Mouse (Mus musculus): ENCODE results near the gene Atp6v0a4. TPM values are rescaled to one million over a fixed set of nuclear protein-coding genes. Genes with fewer than 3 reads are reported as not detected.
A peak's percentile ranks its signal among the peaks of the same experiment; 100 is the strongest.

Atp6v0a4 gene
- polyA plus RNA-seq, 1 experiment = 259 TPM

DNA sequence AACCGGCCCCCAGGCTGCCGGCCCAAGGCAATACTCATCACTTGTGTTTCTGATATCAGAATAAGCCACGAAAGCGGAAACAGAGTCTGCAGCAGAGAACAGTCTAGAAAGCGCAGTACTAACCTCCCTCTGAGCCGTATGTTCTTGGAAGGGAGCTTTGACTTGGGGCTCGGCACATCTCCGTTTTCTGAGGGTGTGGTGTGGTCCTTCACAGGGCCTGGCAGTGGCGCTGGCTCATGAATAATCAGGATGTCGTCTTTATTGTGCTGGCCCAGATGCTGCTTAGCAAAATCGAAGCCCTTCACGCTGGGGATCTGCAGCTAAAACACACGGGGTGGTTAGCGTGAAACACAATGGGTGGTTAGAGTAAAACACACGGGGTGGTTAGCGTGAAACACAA, 33.5 kb upstream of the Atp6v0a4 start:
- Histone ChIP-seq H3K27ac (ENCODE audit: insufficient read depth, low read depth, low read length) (no peak overlapping the region), H3K4me3 (ENCODE audit: insufficient read depth, low read depth, low read length) (no peak overlapping the region), H3K4me1 (ENCODE audit: control insufficient read depth, insufficient read depth, low read length) (peaks cover 2% of the 10 kb centered on the region; the same call in 1 of the 2 replicates), H3K27me3 (replicated peaks; ENCODE audit: control insufficient read depth, insufficient read depth, low read length) (no peaks in the 10 kb centered on the region), H3K36me3 (ENCODE audit: control insufficient read depth, insufficient read depth, low read length) (no peaks in the 10 kb centered on the region)
- DNase-seq = no peak
- 87% methylated on average over 16 of the region's 16 CpGs for WGBS
- no peak for TF ChIP-seq POLR2A (IDR thresholded peaks at IDR 0.05; ENCODE audit: low read depth, low read length)
- TF ChIP-seq CTCF (conservative IDR thresholded peaks at IDR 0.05; ENCODE audit: insufficient read depth, insufficient read length, low read depth, low read length) = no peak

DNA sequence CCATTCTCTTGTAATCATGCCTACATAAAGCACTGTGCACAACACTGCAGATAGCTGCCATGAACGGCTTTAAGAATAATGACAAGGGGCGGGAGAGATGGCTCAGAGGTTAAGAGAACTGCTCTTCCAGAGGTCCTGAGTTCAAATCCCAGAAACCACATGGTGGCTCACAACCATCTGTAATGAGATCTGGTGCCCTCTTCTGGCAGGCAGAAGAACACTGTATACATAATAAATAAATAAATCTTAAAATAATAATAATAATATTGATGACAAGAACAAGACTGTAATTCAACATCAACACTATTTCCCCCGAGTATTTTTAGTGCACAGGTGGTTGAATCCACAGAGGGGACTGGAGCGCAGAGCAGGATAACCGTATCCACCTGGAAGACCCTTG, 31.8 kb upstream of the Atp6v0a4 start:
- TF ChIP-seq CTCF (conservative IDR thresholded peaks at IDR 0.05; ENCODE audit: insufficient read depth, insufficient read length, low read depth, low read length) (0 out of 2 replicates have a peak, but pooled peaks have one; percentile 14), POLR2A (IDR thresholded peaks at IDR 0.05; ENCODE audit: low read depth, low read length) (no peak)
- DNase-seq = no peak

DNA sequence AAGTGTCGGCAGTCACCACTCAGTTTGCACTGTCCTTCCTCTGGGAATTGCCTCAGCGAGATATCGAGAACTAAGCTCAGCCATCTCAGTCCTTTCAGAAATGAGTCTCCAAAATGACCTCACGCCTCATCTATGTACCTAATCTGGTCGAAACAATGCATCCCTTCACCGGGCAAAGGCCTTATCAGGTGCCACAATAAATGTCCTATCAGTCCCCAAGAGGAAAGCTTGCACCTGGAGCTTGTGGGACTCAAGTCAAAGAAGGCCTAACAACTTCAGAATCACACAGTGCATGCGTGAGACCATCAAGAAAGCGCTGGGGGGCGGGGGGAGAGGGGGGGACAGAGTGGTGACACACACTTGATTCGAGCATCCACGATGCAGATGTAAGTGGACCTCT, 27.9 kb upstream of the Atp6v0a4 start:
- no peak overlapping the region for H3K4me3 ChIP-seq (ENCODE audit: insufficient read depth, low read depth, low read length)
- WGBS = 94% methylated on average over 11 of the region's 11 CpGs
- H3K4me1 ChIP-seq (ENCODE audit: control insufficient read depth, insufficient read depth, low read length) = no peaks in the 10 kb centered on the region
- H3K36me3 ChIP-seq (ENCODE audit: control insufficient read depth, insufficient read depth, low read length) = no peaks in the 10 kb centered on the region
- no peak overlapping the region for H3K27ac ChIP-seq (ENCODE audit: insufficient read depth, low read depth, low read length)
- TF ChIP-seq CTCF (conservative IDR thresholded peaks at IDR 0.05; ENCODE audit: insufficient read depth, insufficient read length, low read depth, low read length) = no peak
- no peak for TF ChIP-seq POLR2A (IDR thresholded peaks at IDR 0.05; ENCODE audit: low read depth, low read length)
- H3K27me3 ChIP-seq (replicated peaks; ENCODE audit: control insufficient read depth, insufficient read depth, low read length) = no peaks in the 10 kb centered on the region
- no peak for DNase-seq

More for the DNA sequence above, 31.8 kb upstream of the Atp6v0a4 start:
- no peak overlapping the region for H3K27ac ChIP-seq (ENCODE audit: insufficient read depth, low read depth, low read length)
- H3K4me1 ChIP-seq (ENCODE audit: control insufficient read depth, insufficient read depth, low read length) = peaks cover 2% of the 10 kb centered on the region; the same call in 1 of the 2 replicates
- H3K4me3 ChIP-seq (ENCODE audit: insufficient read depth, low read depth, low read length) = no peak overlapping the region
- H3K27me3 ChIP-seq (replicated peaks; ENCODE audit: control insufficient read depth, insufficient read depth, low read length) = no peaks in the 10 kb centered on the region
- H3K36me3 ChIP-seq (ENCODE audit: control insufficient read depth, insufficient read depth, low read length) = no peaks in the 10 kb centered on the region
- WGBS = 86% methylated on average over 5 of the region's 5 CpGs

DNA sequence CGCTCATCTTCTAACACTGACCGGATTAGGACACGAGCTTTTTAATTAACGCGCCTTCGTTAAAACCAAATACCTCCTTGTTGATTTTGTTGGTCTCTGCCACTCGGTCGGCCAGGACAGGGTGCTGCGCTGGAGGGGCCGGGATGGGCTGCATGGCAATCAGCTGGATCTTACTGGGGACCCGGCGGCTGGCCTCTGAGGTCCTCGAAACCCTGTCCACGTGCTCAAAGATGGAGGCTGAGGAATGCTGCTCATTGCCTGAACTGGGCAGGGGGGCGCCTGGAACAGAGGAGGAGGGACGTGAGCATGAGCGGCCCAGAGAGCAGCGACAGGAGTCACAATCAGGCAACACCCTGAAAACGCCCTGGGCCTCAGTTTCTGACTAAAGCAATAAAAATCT, 25.1 kb upstream of the Atp6v0a4 start:
- no peaks in the 10 kb centered on the region for H3K27me3 ChIP-seq (replicated peaks; ENCODE audit: control insufficient read depth, insufficient read depth, low read length)
- TF ChIP-seq CTCF (conservative IDR thresholded peaks at IDR 0.05; ENCODE audit: insufficient read depth, insufficient read length, low read depth, low read length) (no peak), POLR2A (IDR thresholded peaks at IDR 0.05; ENCODE audit: low read depth, low read length) (no peak)
- H3K27ac ChIP-seq (ENCODE audit: insufficient read depth, low read depth, low read length) = no peak overlapping the region
- H3K36me3 ChIP-seq (ENCODE audit: control insufficient read depth, insufficient read depth, low read length) = no peaks in the 10 kb centered on the region
- DNase-seq = no peak
- no peak overlapping the region for H3K4me3 ChIP-seq (ENCODE audit: insufficient read depth, low read depth, low read length)
- 95% methylated on average over 19 of the region's 19 CpGs for WGBS
- peaks cover 9% of the 10 kb centered on the region; the same call in 1 of the 2 replicates for H3K4me1 ChIP-seq (ENCODE audit: control insufficient read depth, insufficient read depth, low read length)

DNA sequence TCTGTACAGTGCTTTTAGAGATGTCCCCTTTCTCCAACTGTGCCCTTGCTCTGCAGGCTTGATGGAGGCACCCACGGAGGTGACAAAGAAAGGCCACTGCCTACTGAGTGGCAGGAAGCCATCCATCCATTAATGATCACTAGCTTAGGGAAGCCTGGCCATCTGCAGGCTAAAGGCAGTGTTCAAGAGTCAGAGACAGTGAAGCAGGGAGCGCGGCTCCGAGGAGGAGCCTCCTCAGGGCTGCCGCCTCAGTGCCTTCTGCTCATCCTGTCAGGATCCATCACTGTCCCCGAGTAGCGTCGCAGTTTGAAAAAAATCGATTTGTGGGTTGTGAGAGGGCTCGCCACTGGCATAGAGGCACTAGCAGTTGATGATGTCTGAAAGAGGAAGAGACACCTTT, 24.2 kb upstream of the Atp6v0a4 start:
- WGBS = 91% methylated on average over 10 of the region's 10 CpGs
- Histone ChIP-seq H3K27me3 (replicated peaks; ENCODE audit: control insufficient read depth, insufficient read depth, low read length) (no peaks in the 10 kb centered on the region), H3K4me1 (ENCODE audit: control insufficient read depth, insufficient read depth, low read length) (peaks cover 16% of the 10 kb centered on the region), H3K27ac (ENCODE audit: insufficient read depth, low read depth, low read length) (no peak overlapping the region), H3K4me3 (ENCODE audit: insufficient read depth, low read depth, low read length) (no peak overlapping the region), H3K36me3 (ENCODE audit: control insufficient read depth, insufficient read depth, low read length) (no peaks in the 10 kb centered on the region)
- DNase-seq = no peak
- TF ChIP-seq POLR2A (IDR thresholded peaks at IDR 0.05; ENCODE audit: low read depth, low read length) (no peak), CTCF (conservative IDR thresholded peaks at IDR 0.05; ENCODE audit: insufficient read depth, insufficient read length, low read depth, low read length) (no peak)

DNA sequence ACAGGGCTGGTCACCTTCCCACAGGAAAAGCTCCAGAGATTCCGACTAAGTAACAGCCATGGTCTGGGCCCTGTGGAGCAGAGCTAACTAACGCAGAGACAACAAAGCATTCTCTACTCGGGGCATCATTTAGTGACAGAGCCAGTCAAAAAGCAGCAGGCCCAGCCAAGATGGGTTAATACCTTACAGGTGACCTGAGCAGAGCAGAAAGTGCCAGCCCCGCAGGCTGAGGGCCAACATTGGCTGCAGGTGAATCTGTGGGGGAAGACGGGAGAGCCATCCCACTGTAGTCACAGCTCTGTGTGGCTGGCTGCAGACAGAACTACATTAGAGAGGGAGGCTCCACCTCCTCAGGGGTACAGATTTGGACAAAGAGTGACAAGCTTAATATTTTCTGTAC, 22.9 kb upstream of the Atp6v0a4 start:
- 52% methylated on average over 5 of the region's 5 CpGs for WGBS
- TF ChIP-seq POLR2A (IDR thresholded peaks at IDR 0.05; ENCODE audit: low read depth, low read length) = no peak
- no peak for TF ChIP-seq CTCF (conservative IDR thresholded peaks at IDR 0.05; ENCODE audit: insufficient read depth, insufficient read length, low read depth, low read length)
- H3K4me1 ChIP-seq (ENCODE audit: control insufficient read depth, insufficient read depth, low read length) = peaks cover 23% of the 10 kb centered on the region
- peak; percentile 83 for DNase-seq
- H3K36me3 ChIP-seq (ENCODE audit: control insufficient read depth, insufficient read depth, low read length) = no peaks in the 10 kb centered on the region
- peak overlapping the region; percentile 47; the same call in 1 of the 2 replicates for H3K27ac ChIP-seq (ENCODE audit: insufficient read depth, low read depth, low read length)
- peak overlapping the region; percentile 57 for H3K4me3 ChIP-seq (ENCODE audit: insufficient read depth, low read depth, low read length)
- H3K27me3 ChIP-seq (replicated peaks; ENCODE audit: control insufficient read depth, insufficient read depth, low read length) = no peaks in the 10 kb centered on the region

DNA sequence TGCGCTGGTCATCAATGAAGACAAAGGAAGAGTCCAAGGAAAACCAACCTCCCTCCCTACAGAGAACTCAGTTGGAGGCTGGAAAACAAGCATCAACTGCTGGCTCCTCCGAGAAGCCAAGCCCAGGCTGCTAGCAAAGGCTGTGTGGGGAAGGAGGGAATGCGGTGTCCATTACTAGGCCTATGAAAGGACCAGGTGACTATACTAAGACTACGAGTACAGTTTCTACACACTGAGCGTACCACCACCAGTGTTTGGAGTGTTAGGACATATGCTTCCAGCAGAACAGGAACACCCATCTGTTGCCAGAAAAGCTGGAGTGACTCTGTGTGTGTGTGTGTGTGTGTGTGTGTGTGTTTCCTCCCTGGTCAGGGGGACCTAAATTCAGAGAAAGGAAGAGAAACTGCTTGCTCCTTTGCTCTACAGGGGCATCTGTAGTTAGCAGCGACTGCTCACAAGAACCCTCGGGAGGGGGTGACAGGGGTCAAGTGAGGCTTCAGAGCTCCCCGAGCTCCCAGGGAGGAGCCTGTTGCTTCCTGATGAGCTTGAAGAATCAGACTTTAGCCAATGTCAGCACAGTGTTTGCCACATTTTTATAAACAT, 21.2 kb upstream of the Atp6v0a4 start:
- TF ChIP-seq CTCF (conservative IDR thresholded peaks at IDR 0.05; ENCODE audit: insufficient read depth, insufficient read length, low read depth, low read length) = no peak
- TF ChIP-seq POLR2A (IDR thresholded peaks at IDR 0.05; ENCODE audit: low read depth, low read length) = no peak
- 52% methylated on average over 8 of the region's 8 CpGs for WGBS
- no peaks in the 10 kb centered on the region for H3K36me3 ChIP-seq (ENCODE audit: control insufficient read depth, insufficient read depth, low read length)
- no peaks in the 10 kb centered on the region for H3K27me3 ChIP-seq (replicated peaks; ENCODE audit: control insufficient read depth, insufficient read depth, low read length)
- peak; percentile 77 for DNase-seq
- peaks cover 25% of the 10 kb centered on the region for H3K4me1 ChIP-seq (ENCODE audit: control insufficient read depth, insufficient read depth, low read length)
- peak overlapping the region; percentile 82 for H3K27ac ChIP-seq (ENCODE audit: insufficient read depth, low read depth, low read length)
- no peak overlapping the region; the same call in 1 of the 2 replicates for H3K4me3 ChIP-seq (ENCODE audit: insufficient read depth, low read depth, low read length)
